Mouse (Mus musculus) lung, postnatal 0 days (tissue): ENCODE data around the gene Cep170.

ENCODE experiments used
- CTCF ChIP-seq: IDR thresholded peaks from 2 replicates; pipeline ENCODE4 v1.5.1; 2016; ENCODE audit warnings: antibody characterized with exemption, mild to moderate bottlenecking
- EP300 ChIP-seq: IDR thresholded peaks from 2 replicates; pipeline ENCODE4 v1.6.1; 2016; ENCODE audit warnings: antibody characterized with exemption, mild to moderate bottlenecking, control low read depth

DNA sequence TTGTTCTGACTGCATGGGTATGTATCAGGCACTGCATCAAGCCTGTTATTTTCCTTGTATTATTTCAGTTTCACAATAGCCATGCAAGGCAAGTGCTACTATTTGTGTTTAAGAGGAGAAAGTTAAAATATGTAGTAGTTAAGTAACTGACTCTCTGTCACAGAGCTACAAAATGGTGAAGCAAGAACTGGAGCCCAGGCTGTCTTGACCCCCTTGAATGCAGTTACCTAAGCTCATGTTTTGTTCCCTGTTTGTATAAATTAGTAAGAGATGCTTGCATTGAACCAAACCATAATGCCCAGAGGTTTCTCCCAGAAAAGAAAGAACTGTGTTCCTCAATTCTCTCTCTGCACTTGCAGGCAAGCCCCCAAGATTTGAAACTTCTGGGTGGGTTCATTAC is 19.4 kb upstream of the Cep170 start:
- TF ChIP-seq CTCF (no peak), EP300 (no peak)
